Mouse (Mus musculus) thymus, postnatal 25 days (tissue): ENCODE data around the gene Rnf126.
A peak's percentile ranks its signal among the peaks of the same experiment; 100 is the strongest.
"Not testable (repeated sequence)": the region's sequence is repeated elsewhere in the genome, so short reads cannot be mapped to it uniquely, and the experiment has no call there.

Experiments used
- DNase-seq: peaks from one replicate; pipeline ENCODE4 v3.0.0; 2022

Gene Rnf126

GRCm38 (mm10) chr10:79765228-79765745 lies 1.5 kb downstream of the Rnf126 start:
- no peak for DNase-seq

- no peak for DNase-seq
Measured at GRCm38 (mm10) chr10:79764234-79764633, 2.5 kb downstream of the Rnf126 start.

DNA sequence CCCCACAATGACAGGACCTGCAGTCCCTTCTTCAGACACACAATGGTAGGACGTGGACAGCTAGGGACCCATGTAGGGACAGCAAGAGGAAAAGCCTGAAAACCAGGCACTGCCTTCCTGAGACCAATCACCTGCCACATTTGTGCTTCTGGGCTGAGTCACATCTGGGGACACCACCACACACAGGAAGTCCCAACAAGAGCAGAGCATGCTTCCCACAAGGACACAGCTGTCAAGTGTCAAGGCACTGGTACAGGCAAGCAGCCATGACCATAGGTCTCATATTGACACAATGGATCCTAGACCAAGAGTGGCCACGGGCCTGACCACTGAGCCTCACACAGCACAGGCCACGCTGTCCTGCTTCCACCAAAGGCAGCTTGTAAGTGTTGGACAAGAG lies 3.9 kb downstream of the Rnf126 start:
- no peak for DNase-seq

DNA sequence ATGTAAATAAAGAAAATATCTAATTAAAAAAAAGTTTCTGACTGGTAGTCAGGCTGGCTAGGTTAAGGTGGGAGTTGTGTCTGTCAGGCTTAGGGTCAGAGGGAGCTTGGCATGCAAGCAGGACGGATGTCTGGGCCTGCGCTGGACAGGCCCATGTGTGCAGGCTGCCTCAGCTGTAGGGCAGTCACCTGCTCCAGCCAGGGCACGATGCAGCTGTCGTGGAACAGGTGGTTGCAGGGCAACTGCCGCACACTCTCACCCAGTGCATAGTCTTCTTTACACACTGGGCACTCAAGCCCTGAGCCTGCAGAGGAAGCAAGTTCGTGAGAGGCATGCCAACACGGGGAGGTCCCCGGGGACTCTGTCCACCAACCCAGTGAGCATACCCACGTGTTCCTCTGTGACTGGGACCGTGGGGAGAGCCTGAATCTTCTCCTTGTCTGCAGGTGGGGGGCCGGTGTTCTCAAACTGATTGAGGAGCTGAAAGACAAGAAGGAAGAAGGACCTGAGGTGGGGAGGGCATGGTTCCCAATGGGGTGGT lies 6.1 kb downstream of the Rnf126 start:
- no peak for DNase-seq

DNA sequence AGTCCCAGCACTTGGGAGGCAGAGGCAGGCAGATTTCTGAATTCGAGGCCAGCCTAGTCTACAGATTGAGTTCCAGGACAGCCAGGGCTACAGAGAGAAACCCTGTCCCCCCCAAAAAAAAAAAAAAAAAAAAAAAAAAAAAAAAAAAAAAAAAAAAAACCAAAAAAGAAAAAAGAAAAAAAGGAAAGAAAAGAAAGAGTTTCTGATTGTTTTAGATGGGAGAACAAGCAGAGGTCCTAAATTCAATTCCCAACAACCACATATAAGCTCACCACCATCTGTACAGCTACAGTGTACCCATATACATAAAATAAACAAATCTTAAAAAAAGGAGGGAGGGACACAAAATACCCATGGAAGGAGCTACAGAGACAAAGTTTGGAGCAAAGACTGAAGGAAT lies 7.1 kb downstream of the Rnf126 start:
- not testable (repeated sequence) for DNase-seq

- no peak for DNase-seq
Measured at GRCm38 (mm10) chr10:79756660-79757059, 10.1 kb downstream of the Rnf126 start.

GRCm38 (mm10) chr10:79755854-79756253 lies 10.9 kb downstream of the Rnf126 start:
- DNase-seq, result no peak

DNA sequence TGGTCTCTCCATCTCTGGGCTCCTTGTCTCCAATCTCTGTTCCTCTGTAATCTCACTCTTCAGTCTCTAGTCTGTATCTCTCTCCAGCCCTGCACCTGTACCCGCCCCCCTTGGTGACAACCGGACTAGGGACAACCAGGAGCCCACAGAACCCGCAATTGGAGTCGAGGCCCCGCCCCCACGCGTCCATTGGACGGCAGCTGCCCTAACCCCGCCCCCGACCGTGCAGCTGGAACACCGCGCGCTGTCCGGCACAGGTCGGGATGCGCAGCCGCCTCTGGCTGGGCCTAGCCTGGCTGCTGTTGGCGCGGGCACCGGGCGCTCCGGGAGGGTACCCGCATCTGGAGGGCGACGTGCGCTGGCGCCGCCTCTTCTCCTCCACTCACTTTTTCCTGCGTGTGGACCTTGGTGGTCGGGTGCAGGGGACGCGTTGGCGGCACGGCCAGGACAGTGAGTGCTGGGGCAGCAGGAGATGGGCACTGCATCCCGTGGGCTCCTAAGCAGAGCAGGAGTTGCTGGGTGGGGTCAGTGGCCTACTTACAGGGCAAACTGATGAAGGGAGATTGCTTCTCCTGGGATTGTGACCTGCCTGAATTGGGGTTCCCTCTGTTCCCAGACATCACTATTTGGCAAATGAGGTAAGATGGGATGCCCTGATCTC lies 11.8 kb downstream of the Rnf126 start, which contains the start of gene Fgf22:
Gene Fgf22 (plus strand): TSS at position 221 of the 661 bp plus-strand sequence.
- peak; percentile 28 for DNase-seq

DNA sequence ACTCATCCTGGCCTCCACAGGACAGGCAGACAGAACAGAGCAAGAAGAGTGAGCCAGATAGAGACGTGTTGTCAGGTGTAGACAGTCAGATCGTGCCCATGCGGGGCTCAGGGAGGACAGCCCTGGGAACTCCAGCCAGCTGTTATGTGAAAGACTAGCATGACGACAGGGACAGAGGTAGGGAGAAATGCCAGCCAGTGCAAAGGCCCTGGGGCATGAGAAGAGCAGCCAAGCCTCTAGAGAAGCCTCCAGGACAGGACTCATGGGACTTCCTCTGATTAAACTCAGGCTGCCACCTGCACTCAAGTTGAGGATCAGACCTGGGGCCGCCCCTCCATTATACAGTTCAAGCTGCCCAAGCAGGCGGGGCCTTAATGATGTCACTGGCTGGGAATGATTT lies 18.3 kb downstream of the Rnf126 start:
- no peak for DNase-seq

GRCm38 (mm10) chr10:79746774-79747151 lies 20.0 kb downstream of the Rnf126 start:
- DNase-seq, result no peak

- peak; percentile 94 for DNase-seq
Measured at GRCm38 (mm10) chr10:79745898-79746773, 20.6 kb downstream of the Rnf126 start, which contains the start of gene Polrmt. Gene Polrmt, minus strand, starts transcription at chr10:79746581.

DNA sequence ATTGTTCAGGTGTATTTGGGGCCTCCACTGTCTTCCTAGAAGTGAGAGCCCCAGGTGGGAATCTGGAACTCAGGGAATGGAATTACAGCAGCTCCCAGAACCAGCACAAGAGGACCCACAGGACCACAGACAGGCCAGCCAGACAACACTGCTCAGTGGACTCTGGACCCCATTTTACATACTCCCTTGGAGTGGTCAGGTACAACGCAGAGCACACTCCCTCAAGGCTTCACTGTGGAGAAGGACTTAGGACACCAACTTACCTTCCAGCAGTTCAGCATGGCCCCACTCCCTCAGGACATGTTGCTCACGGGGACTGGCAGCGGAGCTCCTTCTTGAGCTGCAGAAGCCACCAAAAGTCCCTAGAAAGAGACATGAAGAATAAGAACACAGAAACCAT lies 21.3 kb downstream of the Rnf126 start:
- DNase-seq, result no peak

DNA sequence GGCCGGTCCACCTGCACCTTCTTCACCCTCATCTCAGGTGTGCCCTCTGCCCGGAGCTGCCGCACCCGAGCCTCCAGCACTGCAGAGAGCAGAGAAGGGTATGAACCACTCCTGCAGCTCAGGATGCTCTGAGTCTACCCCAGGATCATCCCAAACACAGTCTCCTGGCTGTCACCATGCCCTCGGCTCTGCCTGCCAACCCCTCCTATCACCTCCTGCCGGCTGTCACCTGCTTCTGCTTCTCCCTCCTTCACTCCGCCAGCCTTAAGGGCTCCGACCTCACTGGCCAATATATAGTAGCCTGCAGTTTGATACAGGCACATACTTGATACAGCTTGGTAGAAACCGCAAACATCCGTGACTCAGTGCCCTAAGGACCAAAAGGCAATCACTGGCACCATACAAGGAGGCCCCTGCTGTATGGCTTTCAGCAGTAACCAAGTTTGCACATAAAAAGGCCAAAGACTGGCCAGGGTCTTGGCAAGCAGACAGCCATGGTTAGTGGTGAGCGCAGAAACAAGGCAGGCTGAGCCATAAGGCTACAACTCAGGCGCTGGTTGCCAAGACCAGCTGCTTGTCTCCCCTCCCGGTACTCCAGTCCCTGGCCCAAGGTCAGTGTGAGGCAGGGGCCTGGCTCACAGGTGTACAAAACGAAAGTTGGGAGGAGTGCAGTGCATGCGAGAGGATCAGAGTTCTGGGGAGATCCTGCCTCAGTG lies 22.9 kb downstream of the Rnf126 start:
- no peak for DNase-seq

DNA sequence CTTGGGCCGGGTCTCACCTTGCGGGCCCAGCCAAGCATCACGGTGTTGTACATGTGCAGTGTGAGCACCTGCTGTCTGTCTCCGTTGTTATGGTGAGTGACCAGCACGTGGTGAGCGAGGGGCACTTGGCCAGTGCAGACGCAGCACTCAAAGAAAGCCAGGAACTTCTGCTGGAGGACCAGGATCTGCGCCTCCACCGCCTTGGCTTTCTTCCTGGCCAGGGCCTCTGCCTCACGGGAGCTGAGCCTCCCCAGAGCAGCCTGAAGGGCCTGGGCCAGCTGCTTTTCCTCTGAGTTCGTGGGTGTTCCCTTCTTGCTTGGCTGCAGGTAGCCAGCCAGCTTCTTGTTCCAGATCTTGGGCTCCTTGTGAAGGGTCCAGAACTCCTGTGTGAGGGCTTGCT lies 23.6 kb downstream of the Rnf126 start:
- no peak for DNase-seq

DNA sequence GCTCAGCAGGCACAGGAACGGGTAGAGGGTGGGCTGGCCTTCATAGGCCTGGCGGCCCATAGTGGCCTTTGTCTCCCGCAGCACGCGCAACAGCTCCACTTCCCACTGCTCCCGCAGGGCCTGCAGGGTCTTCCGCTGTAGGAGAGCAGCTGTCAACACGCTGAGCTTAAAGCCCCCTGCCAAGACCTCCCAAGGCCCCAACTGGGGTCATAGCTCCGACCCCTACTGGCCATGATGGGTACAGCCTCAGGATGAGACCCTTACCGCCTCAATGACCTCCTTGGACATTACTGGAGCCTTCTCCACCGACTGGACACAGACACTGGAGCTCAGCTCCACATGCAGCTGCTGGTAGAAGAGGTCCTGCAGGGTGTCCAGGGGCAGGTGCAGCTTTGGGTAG lies 25.9 kb downstream of the Rnf126 start:
- DNase-seq, result no peak

- DNase-seq, result no peak
Measured at GRCm38 (mm10) chr10:79739234-79739633, 27.5 kb downstream of the Rnf126 start.

DNA sequence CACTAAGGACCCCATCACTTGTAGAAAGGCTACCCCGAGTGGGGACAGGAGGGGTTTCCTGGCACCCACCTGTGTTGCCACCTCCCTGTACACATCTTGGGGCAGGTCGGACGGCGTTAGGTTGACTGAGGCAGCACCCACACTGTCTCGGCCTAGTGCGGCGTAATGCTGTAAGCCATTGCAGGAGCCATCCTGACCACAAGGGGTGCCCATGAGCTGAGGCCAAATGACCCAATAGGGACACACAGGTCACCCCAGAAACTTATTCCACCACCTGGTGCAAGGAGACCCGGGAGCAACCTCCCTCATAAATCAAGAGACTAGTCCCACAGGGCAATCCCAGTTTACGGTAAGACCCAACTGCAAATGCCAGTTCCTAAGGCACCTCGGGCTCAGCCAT lies 28.5 kb downstream of the Rnf126 start:
- DNase-seq, result peak; percentile 21

GRCm38 (mm10) chr10:79736706-79737105 lies 30.0 kb downstream of the Rnf126 start:
- DNase-seq, result no peak

DNA sequence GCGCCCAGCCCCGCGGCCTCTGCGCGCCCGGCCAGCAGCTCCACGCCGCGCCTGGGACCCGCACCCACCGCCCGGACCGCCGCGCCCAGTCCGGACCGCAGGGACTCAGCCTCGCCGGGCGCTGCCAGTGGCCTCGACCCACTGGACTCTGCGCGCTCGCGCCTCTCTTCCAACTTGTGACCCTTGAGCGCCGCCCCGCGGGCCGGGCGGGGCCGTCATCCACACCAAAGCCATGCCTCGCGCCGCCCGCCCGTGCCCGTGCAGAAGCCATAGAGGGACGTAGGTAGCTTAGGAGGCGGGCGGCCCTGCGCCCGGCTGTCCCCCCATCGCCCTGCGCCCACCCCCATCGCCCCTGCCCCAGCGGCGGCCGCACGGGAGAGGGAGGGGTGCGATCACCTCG lies 31.4 kb downstream of the Rnf126 start:
- no peak for DNase-seq

DNA sequence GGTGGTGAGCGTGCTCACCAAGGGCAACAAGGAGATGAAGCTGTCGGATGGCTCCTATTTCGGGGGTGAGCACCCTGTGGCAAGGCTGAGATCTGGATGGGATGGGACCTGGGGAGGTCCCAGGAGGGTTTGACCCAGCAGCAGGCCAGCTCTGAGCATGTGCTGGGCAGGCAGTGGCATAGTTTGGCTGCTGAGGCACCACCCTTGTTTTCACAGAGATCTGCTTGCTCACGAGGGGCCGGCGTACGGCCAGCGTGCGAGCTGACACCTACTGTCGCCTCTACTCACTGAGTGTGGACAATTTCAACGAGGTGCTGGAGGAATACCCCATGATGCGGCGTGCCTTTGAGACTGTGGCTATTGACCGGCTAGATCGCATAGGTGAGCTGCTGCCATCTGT lies 32.9 kb downstream of the Rnf126 start:
- DNase-seq, result no peak

- DNase-seq, result peak; percentile 58
Measured at GRCm38 (mm10) chr10:79732500-79732899, 34.3 kb downstream of the Rnf126 start.

DNA sequence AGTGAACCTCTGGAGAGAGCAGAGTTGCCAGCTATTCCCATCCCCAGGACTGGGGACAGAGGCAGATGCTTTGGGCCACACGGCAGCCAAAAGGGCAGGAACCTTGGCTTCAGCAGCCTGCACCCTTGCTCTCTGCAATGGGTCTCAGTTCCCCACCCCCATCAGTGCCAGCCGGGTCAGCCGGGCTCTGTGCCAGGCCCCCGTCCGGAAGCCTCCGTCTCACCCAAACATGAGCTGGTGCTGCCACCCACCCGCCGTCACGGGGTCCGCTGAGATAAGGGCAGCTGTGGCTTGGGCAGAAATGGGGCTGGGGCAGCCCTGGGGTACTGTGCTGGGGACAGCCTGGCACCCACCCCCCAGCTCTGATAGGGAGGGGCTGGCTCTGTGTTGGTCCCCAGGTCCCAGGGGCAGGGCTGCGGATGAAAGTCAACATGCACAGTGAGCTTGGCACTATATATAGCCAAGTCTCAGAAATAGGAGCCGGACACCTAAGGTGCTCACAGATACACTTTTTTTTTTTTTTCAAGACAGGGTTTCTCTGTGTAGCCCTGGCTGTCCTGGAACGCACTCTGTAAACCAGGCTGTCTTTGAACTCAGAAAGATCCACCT lies 37.3 kb downstream of the Rnf126 start:
- DNase-seq, result no peak
